Mouse (Mus musculus) spleen, adult 2 months (tissue): ENCODE results near the gene Ech1. TPM values are rescaled to one million over a fixed set of nuclear protein-coding genes. Genes with fewer than 3 reads are reported as not detected.

Experiments used
- DNase-seq, 2 experiments: peaks; one replicate each; pipeline versions ENCODE4 v3.0.0 to v3.0.0-alpha.2; 2012 to 2021; ENCODE audit warnings: low spot score in 2 of 2, low read depth in 1 of 2
- H3K27ac ChIP-seq: fragments of 200-500 bp; 2 replicates; pipeline ENCODE4 v1.5.1; 2012; ENCODE audit warnings: low read length, inconsistent platforms; ENCODE audit not compliant: insufficient read depth
- H3K27me3 ChIP-seq: fragments of 200-500 bp; 2 replicates; pipeline ENCODE4 v1.6.1; 2012; ENCODE audit warnings: mild to moderate bottlenecking, moderate library complexity, low read length, inconsistent platforms; ENCODE audit not compliant: control insufficient read depth, insufficient read depth
- H3K36me3 ChIP-seq: fragments of 200-500 bp; 2 replicates; pipeline ENCODE4 v1.6.1; 2012; ENCODE audit warnings: mild to moderate bottlenecking, low read length, inconsistent platforms; ENCODE audit not compliant: control insufficient read depth, insufficient read depth
- H3K4me1 ChIP-seq: fragments of 200-500 bp; 2 replicates; pipeline ENCODE4 v1.6.1; 2011; ENCODE audit warnings: inconsistent platforms; ENCODE audit not compliant: control insufficient read depth, insufficient read depth, insufficient read length
- H3K4me3 ChIP-seq: fragments of 200-500 bp; 2 replicates; pipeline ENCODE4 v1.5.1; 2011; ENCODE audit warnings: mild to moderate bottlenecking, inconsistent platforms; ENCODE audit not compliant: insufficient read depth, insufficient read length; ENCODE audit errors: extremely low read depth
- CTCF ChIP-seq: fragments of 200-500 bp; IDR thresholded peaks from 2 replicates; pipeline ENCODE4 v1.5.1; 2011; ENCODE audit warnings: mild to moderate bottlenecking, inconsistent platforms; ENCODE audit not compliant: insufficient read depth, insufficient read length, insufficient replicate concordance; ENCODE audit errors: extremely low read depth
- POLR2A ChIP-seq: fragments of 200-500 bp; IDR thresholded peaks from 2 replicates; pipeline ENCODE4 v1.6.1; 2011; ENCODE audit warnings: low read depth, low read length, inconsistent platforms
- WGBS: fragments of 180-500 bp; shearing (Covaris S2); methylation state at CpG from one replicate; pipeline ENCODE4 v1.1.7; 2018; 5-methylcytosine and 5-hydroxymethylcytosine counted together
- polyA plus RNA-seq: library from polyadenylated mRNA; depleted of rRNA; stranded (reverse); fragments of >200 nt; gene quantifications from 2 replicates; pipeline ENCODE4 v1.2.3, GENCODE M21; 2012; rRNA removed

Gene Ech1
- polyA plus RNA-seq, 1 experiment = 101 TPM

DNA sequence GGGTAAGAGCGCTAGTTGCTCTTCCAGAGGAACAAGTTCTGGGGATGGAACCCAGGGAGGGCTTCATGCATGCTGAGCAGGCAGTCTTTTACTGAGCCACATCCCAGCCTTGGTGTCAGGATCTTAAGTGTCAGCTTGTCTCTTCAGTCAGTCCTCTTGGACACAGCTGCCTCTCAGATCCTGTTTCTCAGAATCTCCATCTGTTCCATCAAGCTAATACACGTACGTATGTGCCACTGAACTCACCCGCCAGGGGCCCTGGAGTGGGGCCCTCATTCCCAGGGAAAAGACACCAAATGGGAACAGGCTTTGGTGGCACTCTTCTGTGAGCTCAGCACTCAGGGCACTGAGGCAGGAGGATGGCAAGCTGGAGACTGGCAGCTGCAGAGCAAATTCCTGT, 52.8 kb downstream of the Ech1 start:
- TF ChIP-seq POLR2A (no peak), CTCF (no peak)
- H3K36me3 ChIP-seq = no peaks in the 10 kb centered on the region
- no peaks in the 10 kb centered on the region for H3K27me3 ChIP-seq
- no peaks in the 10 kb centered on the region for H3K4me1 ChIP-seq
- H3K4me3 ChIP-seq = no peak overlapping the region
- DNase-seq = no peak
- 89% methylated on average over 4 of the region's 4 CpGs for WGBS
- H3K27ac ChIP-seq = no peak overlapping the region

DNA sequence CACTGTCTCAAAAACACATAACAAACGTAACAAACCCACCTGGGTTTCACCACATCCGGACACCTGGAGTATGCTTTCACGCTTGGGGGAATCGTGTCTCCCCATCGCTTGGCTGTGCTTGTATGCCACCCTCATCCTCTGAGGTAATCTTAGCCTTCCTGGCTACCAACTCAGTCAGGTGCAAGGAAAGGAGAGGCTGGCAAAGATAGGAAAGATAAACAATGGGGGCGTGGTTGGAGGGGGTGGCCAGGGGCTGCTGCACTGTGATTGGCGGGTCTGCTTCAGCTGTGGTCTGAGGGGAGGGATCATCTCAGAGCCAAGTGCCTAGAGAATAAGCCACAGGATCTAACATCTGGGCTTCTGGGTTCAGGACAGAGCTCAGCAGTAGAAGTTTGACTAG, 54.6 kb downstream of the Ech1 start:
- WGBS = 75% methylated on average over 7 of the region's 7 CpGs
- Histone ChIP-seq H3K4me3 (no peak overlapping the region), H3K4me1 (no peaks in the 10 kb centered on the region), H3K27ac (no peak overlapping the region), H3K27me3 (no peaks in the 10 kb centered on the region), H3K36me3 (no peaks in the 10 kb centered on the region)
- no peak for DNase-seq
- no peak for TF ChIP-seq CTCF
- no peak for TF ChIP-seq POLR2A

DNA sequence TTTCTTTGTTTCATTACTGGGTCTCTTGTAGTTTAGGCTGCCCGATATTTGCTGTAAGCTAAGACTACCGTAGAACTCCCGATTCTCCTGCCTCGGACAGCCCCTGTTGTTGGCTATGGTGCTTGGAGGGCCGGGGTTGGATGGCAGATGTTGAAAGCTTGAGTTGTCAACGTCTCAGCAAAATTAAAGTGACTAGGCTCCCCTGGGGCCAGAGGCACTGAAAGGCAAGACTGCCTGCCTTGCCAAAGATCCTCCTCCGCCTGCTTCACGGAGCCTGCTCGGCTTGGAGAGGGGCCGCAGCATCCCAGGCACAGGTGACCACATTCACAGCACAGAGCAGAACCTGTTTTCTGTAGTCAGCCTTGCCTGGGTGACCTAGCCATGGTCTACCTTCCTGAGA, 55.5 kb downstream of the Ech1 start:
- WGBS = 87% methylated on average over 10 of the region's 10 CpGs
- Histone ChIP-seq H3K27ac (no peak overlapping the region), H3K4me1 (no peaks in the 10 kb centered on the region), H3K4me3 (no peak overlapping the region), H3K27me3 (no peaks in the 10 kb centered on the region), H3K36me3 (no peaks in the 10 kb centered on the region)
- TF ChIP-seq POLR2A (no peak), CTCF (no peak)
- DNase-seq = no peak

- DNase-seq = no peak
- 53% methylated on average over 13 of the region's 13 CpGs for WGBS
- no peak within 1 kb of the TSS for H3K4me3 ChIP-seq
Measured at GRCm38 (mm10) chr7:28881199-28881598, 56.2 kb downstream of the Ech1 start, which contains the start of gene Capn12. Gene Capn12 (plus strand): TSS chr7:28881422.

More at GRCm38 (mm10) chr7:28881199-28881598, 56.2 kb downstream of the Ech1 start, which contains the start of gene Capn12:
- Histone ChIP-seq H3K27me3 (no peaks in the 10 kb centered on the region), H3K4me1 (no peaks in the 10 kb centered on the region), H3K36me3 (no peaks in the 10 kb centered on the region), H3K27ac (no peak within 1 kb of the TSS)
- TF ChIP-seq CTCF (no peak), POLR2A (no peak)

Other genes with a start within 250 kb of the Ech1 start
- gene Samd4b, start 227.1 kb upstream of the Ech1 start, polyA plus RNA-seq = 48.2 and 68.2 TPM in 2 replicates
- gene Pak4, start 227.0 kb upstream of the Ech1 start, polyA plus RNA-seq = 13.2 and 17.6 TPM in 2 replicates
- not detected in 2 replicates for gene Acp7, start 193.9 kb upstream of the Ech1 start, polyA plus RNA-seq
- 3.7 and 4.7 TPM in 2 replicates for gene Fbxo27, start 132.4 kb upstream of the Ech1 start, polyA plus RNA-seq
- gene Fbxo17, start 108.4 kb upstream of the Ech1 start, polyA plus RNA-seq = 5.9 and 7.6 TPM in 2 replicates
- gene Mrps12, start 83.4 kb upstream of the Ech1 start, polyA plus RNA-seq = 34.5 and 41.9 TPM in 2 replicates
- gene Sars2, start 83.2 kb upstream of the Ech1 start, polyA plus RNA-seq = 21.5 and 28.8 TPM in 2 replicates
- gene Ccer2, start 69.0 kb upstream of the Ech1 start, polyA plus RNA-seq = not detected in 2 replicates
- 48.4 and 53.3 TPM in 2 replicates for gene Sirt2, start 58.5 kb upstream of the Ech1 start, polyA plus RNA-seq
- gene Nfkbib, start 57.7 kb upstream of the Ech1 start, polyA plus RNA-seq = 51.1 and 67.9 TPM in 2 replicates
- 35.4 and 36.4 TPM in 2 replicates for gene Rinl, start 36.2 kb upstream of the Ech1 start, polyA plus RNA-seq
- gene Hnrnpl, start 16.7 kb upstream of the Ech1 start, polyA plus RNA-seq = 189 and 209 TPM in 2 replicates
- gene Lgals4, start 8.6 kb downstream of the Ech1 start, polyA plus RNA-seq = 11.6 and 13.3 TPM in 2 replicates
- gene Lgals7, start 38.6 kb downstream of the Ech1 start, polyA plus RNA-seq = 0.34 and 0.48 TPM in 2 replicates
- gene Capn12, start 56.2 kb downstream of the Ech1 start, polyA plus RNA-seq = 0.13 and 0.14 TPM in 2 replicates
- 156 and 192 TPM in 2 replicates for gene Actn4, start 137.1 kb downstream of the Ech1 start, polyA plus RNA-seq
- gene Eif3k, start 156.6 kb downstream of the Ech1 start, polyA plus RNA-seq = 218 and 234 TPM in 2 replicates
- gene Map4k1, start 156.8 kb downstream of the Ech1 start, polyA plus RNA-seq = 174 and 236 TPM in 2 replicates